Mouse (Mus musculus) forebrain, postnatal 0 days (tissue): Measurements from ENCODE around the gene Il18r1. TPM values are rescaled to one million over a fixed set of nuclear protein-coding genes. Genes with fewer than 3 reads are reported as not detected.

Source experiments
- ATAC-seq: fragments of 200-750 bp; cut with Nextera tagmentation; 2 replicates; pipeline ENCODE4 v1.8.0; 2017; ENCODE audit warnings: mild to moderate bottlenecking, moderate library complexity
- DNase-seq: peaks from one replicate; pipeline ENCODE4 v3.0.0-alpha.2; 2015
- H3K27ac ChIP-seq: fragments of 300-500 bp; sonication (generic); 2 replicates; pipeline ENCODE4 v1.5.1; 2014; ENCODE audit warnings: low read depth, mild to moderate bottlenecking, antibody characterized with exemption, low read length, moderate library complexity, mixed read lengths
- H3K27me3 ChIP-seq: fragments of 300-500 bp; sonication (generic); 2 replicates; pipeline ENCODE4 v1.6.1; 2014; ENCODE audit warnings: mild to moderate bottlenecking, low read length, mixed read lengths; ENCODE audit not compliant: insufficient read depth
- H3K36me3 ChIP-seq: fragments of 300-500 bp; sonication (generic); 2 replicates; pipeline ENCODE4 v1.6.1; 2014; ENCODE audit warnings: mild to moderate bottlenecking, moderate library complexity; ENCODE audit not compliant: insufficient read depth
- H3K4me1 ChIP-seq: fragments of 300-500 bp; sonication (generic); 2 replicates; pipeline ENCODE4 v1.6.1; 2014; ENCODE audit warnings: antibody characterized with exemption; ENCODE audit not compliant: insufficient read depth
- H3K4me2 ChIP-seq: fragments of 300-500 bp; sonication (generic); 2 replicates; pipeline ENCODE4 v1.6.1; 2014; ENCODE audit warnings: low read depth, mild to moderate bottlenecking, moderate library complexity
- H3K4me3 ChIP-seq: fragments of 300-500 bp; sonication (generic); 2 replicates; pipeline ENCODE4 v1.5.1; 2014; ENCODE audit warnings: low read depth, low read length, mixed read lengths
- H3K9ac ChIP-seq: fragments of 300-500 bp; sonication (generic); 2 replicates; pipeline ENCODE4 v1.6.1; 2014; ENCODE audit warnings: mild to moderate bottlenecking
- H3K9me3 ChIP-seq: fragments of 300-500 bp; sonication (generic); 2 replicates; pipeline ENCODE4 v1.6.1; 2016; ENCODE audit warnings: low read length
- CTCF ChIP-seq: sonication (generic); IDR thresholded peaks from 2 replicates; pipeline ENCODE4 v1.5.1; 2016; ENCODE audit warnings: antibody characterized with exemption, control low read depth, low read depth
- WGBS: fragments of 180-500 bp; shearing (Covaris S2); extraction: QIAGEN DNeasy Blood & Tissue Kit; methylation state at CpG from one replicate; pipeline ENCODE4 v1.1.7; 2014; 5-methylcytosine and 5-hydroxymethylcytosine counted together
- polyA plus RNA-seq: library from polyadenylated mRNA; unstranded; fragments of >200 nt; fragmentation: Nextera tagmentation; extraction: Ambion mirVana; gene quantifications from 2 replicates; pipeline ENCODE4 v1.2.1, GENCODE M21; 2015
- total RNA-seq: library from RNA; depleted of rRNA; stranded (reverse); fragments of >200 nt; gene quantifications from 2 replicates; pipeline ENCODE4 v1.2.3, GENCODE M21; 2014

The Il18r1 gene
- total and polyA plus RNA-seq, 2 experiments from 2014 or later: not detected

DNA sequence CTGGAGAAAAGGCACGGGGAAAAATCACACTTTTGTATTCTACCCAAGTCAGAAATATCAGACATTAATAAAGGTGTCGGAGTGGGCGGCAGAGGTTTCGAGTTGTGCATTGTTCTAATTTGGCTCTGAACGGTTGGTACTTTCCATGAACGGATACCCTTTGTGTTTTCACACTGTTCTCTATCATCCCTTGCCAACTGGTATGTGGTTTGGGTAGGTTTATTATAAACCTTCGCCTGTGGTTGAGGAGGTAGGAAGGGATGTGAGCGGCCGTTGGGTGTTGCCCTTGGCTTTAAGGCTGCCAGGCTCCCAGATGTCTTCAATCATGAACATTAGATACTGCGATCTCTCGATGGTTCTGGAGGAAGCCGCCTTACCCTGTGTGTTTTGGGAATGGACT, 4.5 kb downstream of the Il18r1 start:
- 87% methylated on average over 12 of the region's 12 CpGs for WGBS
- Histone ChIP-seq H3K4me2 (no peak overlapping the region), H3K4me3 (no peak overlapping the region), H3K4me1 (no peaks in the 10 kb centered on the region), H3K27me3 (no peaks in the 10 kb centered on the region), H3K36me3 (no peaks in the 10 kb centered on the region), H3K9ac (no peak overlapping the region), H3K27ac (no peak overlapping the region), H3K9me3 (no peaks in the 10 kb centered on the region)
- DNase-seq (no peak), ATAC-seq (no peak)
- TF ChIP-seq CTCF: no peak

DNA sequence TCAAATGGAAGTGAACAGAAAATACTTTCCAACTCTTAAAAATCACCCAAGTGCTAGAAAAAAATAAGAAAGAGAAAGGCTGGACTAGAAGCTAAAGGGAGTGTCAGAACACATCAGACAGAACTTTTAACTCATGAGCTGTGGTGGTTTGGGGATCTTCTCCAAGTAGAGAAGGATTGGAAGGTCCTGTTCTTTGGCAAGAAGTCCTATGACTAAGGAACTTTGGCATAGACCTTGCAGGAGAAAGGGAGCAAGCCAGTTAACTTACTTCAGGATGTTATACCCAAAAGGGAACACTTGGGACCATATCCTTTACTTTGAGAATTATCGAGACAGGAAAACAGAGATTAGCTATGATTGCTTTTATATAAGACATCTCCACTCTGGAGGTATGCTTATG, 7.0 kb downstream of the Il18r1 start:
- H3K4me1 ChIP-seq: no peaks in the 10 kb centered on the region
- ATAC-seq: no peak
- H3K9me3 ChIP-seq: no peaks in the 10 kb centered on the region
- no peaks in the 10 kb centered on the region for H3K36me3 ChIP-seq
- no peak overlapping the region for H3K9ac ChIP-seq
- no peaks in the 10 kb centered on the region for H3K27me3 ChIP-seq
- H3K27ac ChIP-seq: no peak overlapping the region
- H3K4me3 ChIP-seq: no peak overlapping the region
- no peak for DNase-seq
- TF ChIP-seq CTCF: no peak
- no peak overlapping the region for H3K4me2 ChIP-seq
- WGBS: 94% methylated on average over 1 of the region's 1 CpGs

DNA sequence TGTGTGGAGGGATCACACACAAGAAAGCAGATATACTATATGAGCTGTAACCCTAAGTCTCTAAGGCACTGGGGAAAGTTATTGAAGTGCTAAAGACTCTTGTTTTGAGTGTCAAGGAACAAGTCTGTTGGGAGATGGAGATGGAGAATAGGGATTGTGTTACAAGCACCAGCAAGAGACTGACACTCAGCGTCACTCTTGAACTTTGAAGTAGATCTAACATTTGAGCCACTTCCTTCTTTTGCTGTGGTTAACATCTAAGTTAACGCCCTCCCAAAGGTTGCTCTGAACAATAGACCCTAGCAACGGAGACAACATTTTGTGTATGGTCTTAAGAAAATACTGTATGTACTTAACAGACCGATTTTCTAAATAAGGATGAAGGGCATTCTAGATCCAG, 8.3 kb downstream of the Il18r1 start:
- no peaks in the 10 kb centered on the region for H3K4me1 ChIP-seq
- no peak overlapping the region for H3K4me3 ChIP-seq
- H3K27me3 ChIP-seq: no peaks in the 10 kb centered on the region
- no peak overlapping the region for H3K9ac ChIP-seq
- DNase-seq (no peak), ATAC-seq (no peak)
- TF ChIP-seq CTCF: no peak
- H3K27ac ChIP-seq: no peak overlapping the region
- no peaks in the 10 kb centered on the region for H3K36me3 ChIP-seq
- no peaks in the 10 kb centered on the region for H3K9me3 ChIP-seq
- 91% methylated on average over 4 of the region's 4 CpGs for WGBS
- H3K4me2 ChIP-seq: no peak overlapping the region

DNA sequence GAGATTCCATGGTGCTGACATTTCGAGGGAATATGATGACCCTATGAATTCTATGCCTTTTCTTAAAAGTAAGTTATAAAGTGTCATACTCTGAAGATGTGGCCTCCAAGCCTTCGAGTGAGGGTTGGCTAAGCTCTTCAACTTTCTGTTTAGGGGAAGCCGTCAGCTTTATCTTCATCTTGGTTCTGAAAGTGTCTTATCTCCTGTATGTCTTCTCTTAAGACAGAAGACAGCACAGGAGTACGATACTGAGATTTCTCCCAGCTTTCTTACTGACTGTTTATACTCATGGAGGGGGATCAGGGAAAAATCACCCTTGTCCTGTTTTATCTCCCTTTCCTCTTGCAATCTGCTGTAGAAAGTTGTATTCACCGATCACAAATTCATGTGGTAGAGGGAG, 9.0 kb downstream of the Il18r1 start:
- ATAC-seq: no peak
- Histone ChIP-seq H3K27ac (no peak overlapping the region), H3K4me1 (no peaks in the 10 kb centered on the region), H3K27me3 (no peaks in the 10 kb centered on the region), H3K36me3 (no peaks in the 10 kb centered on the region), H3K9ac (no peak overlapping the region), H3K4me2 (no peak overlapping the region), H3K9me3 (no peaks in the 10 kb centered on the region), H3K4me3 (no peak overlapping the region)
- no peak for DNase-seq
- TF ChIP-seq CTCF: no peak
- WGBS: 89% methylated on average over 5 of the region's 5 CpGs

DNA sequence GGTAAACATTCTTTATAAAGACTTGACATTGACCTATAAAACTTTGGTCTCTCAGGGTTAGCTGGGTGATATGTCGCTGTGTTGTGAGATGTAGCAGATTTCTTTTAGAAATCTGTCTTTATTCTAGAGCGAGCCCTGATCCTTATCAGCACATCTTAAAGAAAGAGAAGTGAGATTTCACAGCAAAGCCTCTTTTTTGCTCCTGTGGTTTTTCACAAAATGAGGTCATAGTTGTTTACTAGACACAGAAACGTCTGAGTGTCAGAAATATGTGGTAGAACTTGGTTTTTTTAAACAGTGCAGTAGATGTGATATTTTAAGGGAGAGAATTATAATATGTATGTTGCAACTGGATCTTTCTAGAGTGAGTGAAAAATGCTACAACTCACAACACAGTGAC, 10.3 kb downstream of the Il18r1 start:
- DNase-seq (no peak), ATAC-seq (no peak)
- H3K27ac ChIP-seq: no peak overlapping the region
- no peaks in the 10 kb centered on the region for H3K4me1 ChIP-seq
- H3K9ac ChIP-seq: no peak overlapping the region
- TF ChIP-seq CTCF: no peak
- no peak overlapping the region for H3K4me2 ChIP-seq
- H3K9me3 ChIP-seq: no peaks in the 10 kb centered on the region
- no peak overlapping the region for H3K4me3 ChIP-seq
- H3K36me3 ChIP-seq: no peaks in the 10 kb centered on the region
- whole genome bisulfite sequencing: 67% methylated on average over 3 of the region's 3 CpGs
- H3K27me3 ChIP-seq: no peaks in the 10 kb centered on the region

DNA sequence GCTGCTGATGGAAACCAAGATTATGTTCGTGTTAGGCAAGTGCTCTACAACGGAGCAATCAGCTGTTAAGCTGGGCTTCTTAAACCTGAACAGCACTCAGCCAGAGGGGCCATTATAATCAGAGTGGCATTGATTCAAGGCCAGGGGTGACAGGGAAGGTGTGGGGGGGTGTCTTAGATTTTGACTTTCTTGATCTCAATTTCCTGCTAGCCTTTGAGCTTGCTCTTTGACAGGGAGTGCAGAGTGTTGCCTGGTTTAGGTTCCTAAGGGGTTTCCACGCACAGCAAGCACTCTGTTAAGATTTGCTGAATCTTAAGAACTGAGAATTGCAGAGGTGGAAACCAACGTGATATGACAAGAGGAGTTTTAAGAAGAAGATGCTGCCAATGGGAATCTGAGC, 11.4 kb downstream of the Il18r1 start:
- H3K9ac ChIP-seq: no peak overlapping the region
- no peak overlapping the region for H3K4me3 ChIP-seq
- no peaks in the 10 kb centered on the region for H3K4me1 ChIP-seq
- no peaks in the 10 kb centered on the region for H3K9me3 ChIP-seq
- 75% methylated on average over 4 of the region's 4 CpGs for WGBS
- no peak for TF ChIP-seq CTCF
- H3K27ac ChIP-seq: no peak overlapping the region
- ATAC-seq: no peak
- H3K27me3 ChIP-seq: no peaks in the 10 kb centered on the region
- no peaks in the 10 kb centered on the region for H3K36me3 ChIP-seq
- no peak for DNase-seq
- H3K4me2 ChIP-seq: no peak overlapping the region

DNA sequence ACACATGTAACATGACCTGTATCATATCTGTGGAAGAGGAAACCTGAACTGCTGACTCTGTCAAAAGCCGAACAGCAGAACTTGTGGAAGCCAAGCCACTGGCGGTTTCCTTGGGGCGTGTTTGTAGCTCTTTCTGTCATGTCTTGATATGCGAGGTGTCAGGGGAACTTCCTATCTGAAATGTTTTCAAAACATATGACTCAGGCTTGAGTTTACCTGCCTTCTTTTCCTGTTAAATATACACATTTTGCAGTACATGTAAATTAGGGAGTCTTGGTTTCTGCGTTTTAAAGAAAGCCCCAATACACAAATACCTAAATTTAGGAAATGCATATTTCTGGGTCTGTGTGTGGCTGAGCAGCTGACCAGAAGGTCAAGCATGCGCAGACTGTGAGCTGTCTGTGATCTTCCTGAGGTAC, 14.2 kb downstream of the Il18r1 start:
- no peaks in the 10 kb centered on the region for H3K36me3 ChIP-seq
- 89% methylated on average over 6 of the region's 6 CpGs for WGBS
- H3K4me1 ChIP-seq: no peaks in the 10 kb centered on the region
- no peak overlapping the region for H3K27ac ChIP-seq
- no peak overlapping the region for H3K4me2 ChIP-seq
- ATAC-seq (no peak), DNase-seq (no peak)
- H3K9me3 ChIP-seq: no peaks in the 10 kb centered on the region
- no peak overlapping the region for H3K9ac ChIP-seq
- no peak overlapping the region for H3K4me3 ChIP-seq
- H3K27me3 ChIP-seq: no peaks in the 10 kb centered on the region
- TF ChIP-seq CTCF: no peak

DNA sequence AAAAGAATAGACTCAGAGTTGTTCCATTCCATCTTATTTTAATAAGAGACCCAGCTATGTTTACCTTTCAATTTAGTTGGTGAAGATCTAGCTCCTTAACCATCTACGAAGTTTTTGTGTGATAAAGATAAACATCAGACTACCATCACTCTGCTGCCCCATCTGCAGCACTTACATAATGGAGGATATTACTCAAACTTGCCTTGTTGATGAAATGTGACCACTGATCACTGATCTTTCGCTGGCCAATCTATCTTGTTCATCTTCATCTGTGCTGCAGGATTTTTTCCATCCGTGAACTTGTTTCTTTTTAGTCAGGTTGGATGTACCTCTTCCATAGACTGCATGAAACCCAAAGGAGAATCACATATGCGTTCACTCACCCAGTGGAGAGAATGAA, 29.2 kb downstream of the Il18r1 start:
- Histone ChIP-seq H3K4me2 (no peak overlapping the region), H3K4me1 (no peaks in the 10 kb centered on the region), H3K9ac (no peak overlapping the region), H3K4me3 (no peak overlapping the region), H3K27ac (no peak overlapping the region), H3K9me3 (no peaks in the 10 kb centered on the region), H3K36me3 (no peaks in the 10 kb centered on the region), H3K27me3 (no peaks in the 10 kb centered on the region)
- no peak for ATAC-seq
- WGBS: 88% methylated on average over 4 of the region's 4 CpGs
- TF ChIP-seq CTCF: no peak
- DNase-seq: no peak
